Comparison of ENCODE assay signal across 8 mouse cellular contexts in genomic region chr7:80323336-80323735, GRCm38 (mm10). TPM values are rescaled to one million over a fixed set of nuclear protein-coding genes. Genes with fewer than 3 reads are reported as not detected.
A peak's percentile ranks its signal among the peaks of the same experiment; 100 is the strongest.
DNase-seq lines count a peak whose midpoint lies in the region; ATAC-seq and TF ChIP-seq lines count a peak whose summit lies in the region.

No protein-coding gene starts in this region.

- H3K27me3 ChIP-seq in ES-Bruce4 (ENCODE audit: control insufficient read depth, insufficient read depth, low read length, poor library complexity, severe bottlenecking): no peaks in the 10 kb centered on the region
- H3K27me3 ChIP-seq in heart, embryonic 16.5 days (ENCODE audit: control insufficient read depth, insufficient read depth, low read length): no peaks in the 10 kb centered on the region
- H3K27me3 ChIP-seq in liver, postnatal 0 days (ENCODE audit: insufficient read depth, low read length): no peaks in the 10 kb centered on the region

- H3K4me3 ChIP-seq in ES-Bruce4 (ENCODE audit: low read depth, low read length): peak overlapping the region; percentile 85
- peak overlapping the region; percentile 60 for H3K4me3 ChIP-seq in heart, embryonic 16.5 days (ENCODE audit: low read length)
- peak overlapping the region; percentile 66 for H3K4me3 ChIP-seq in liver, postnatal 0 days (ENCODE audit: low read depth, low read length)

- peaks cover 2% of the 10 kb centered on the region for H3K4me1 ChIP-seq in ES-Bruce4 (ENCODE audit: control insufficient read depth, insufficient read depth, low read length)
- H3K4me1 ChIP-seq in heart, embryonic 16.5 days (ENCODE audit: control insufficient read depth, insufficient read depth, low read length): peaks cover 18% of the 10 kb centered on the region
- peaks cover 12% of the 10 kb centered on the region for H3K4me1 ChIP-seq in liver, postnatal 0 days (ENCODE audit: insufficient read depth)

- H3K36me3 ChIP-seq in ES-Bruce4 (ENCODE audit: control insufficient read depth, insufficient read depth, low read length, poor library complexity, severe bottlenecking): peaks cover 3% of the 10 kb centered on the region; the same call in 1 of the 2 replicates
- peaks cover 23% of the 10 kb centered on the region for H3K36me3 ChIP-seq in heart, embryonic 16.5 days (ENCODE audit: control insufficient read depth, insufficient read depth)
- H3K36me3 ChIP-seq in liver, postnatal 0 days (replicated peaks; ENCODE audit: insufficient read depth, low read length): peaks cover 29% of the 10 kb centered on the region

- no peak overlapping the region for H3K27ac ChIP-seq in ES-Bruce4 (ENCODE audit: insufficient read depth, low read length)
- peak overlapping the region; percentile 91 for H3K27ac ChIP-seq in heart, embryonic 16.5 days (ENCODE audit: low read length)
- H3K27ac ChIP-seq in liver, postnatal 0 days (ENCODE audit: low read depth): peak overlapping the region; percentile 81

- 15% methylated on average over 8 of the region's 8 CpGs for WGBS in heart, embryonic 16.5 days
- WGBS in liver, postnatal 0 days (ENCODE audit: insufficient replicate concordance): 13% methylated on average over 8 of the region's 8 CpGs

- no peak for ATAC-seq in heart, embryonic 16.5 days (replicated peaks; ENCODE audit: extremely low read depth, insufficient read depth, low FRiP score)
- ATAC-seq in liver, postnatal 0 days: no peak

- TF ChIP-seq POLR2A in ES-Bruce4 (IDR thresholded peaks at IDR 0.05; ENCODE audit: insufficient read depth, low read length): no peak

- H3K9ac ChIP-seq in ES-Bruce4 (ENCODE audit: low read depth, poor library complexity, severe bottlenecking): peak overlapping the region; percentile 75
- H3K9ac ChIP-seq in heart, embryonic 16.5 days (ENCODE audit: low read length): peak overlapping the region; percentile 75
- H3K9ac ChIP-seq in liver, postnatal 0 days (replicated peaks): peak overlapping the region; percentile 60

- intact Hi-C loops in heart, postnatal 36 days (cut with DNase I): no loop called here

- no peak for TF ChIP-seq EP300 in ES-Bruce4 (IDR thresholded peaks at IDR 0.05; ENCODE audit: insufficient read depth, low read depth, low read length)
- no peak for TF ChIP-seq EP300 in liver, postnatal 0 days (IDR thresholded peaks at IDR 0.05; ENCODE audit: low read depth)

- peak; percentile 90 for DNase-seq in heart, adult 11 months
- no peak for DNase-seq in heart, postnatal 36 days
- DNase-seq in liver, postnatal 0 days: no peak
- DNase-seq in adrenal gland, postnatal 25 days: no peak
- DNase-seq in frontal cortex, postnatal 36 days (ENCODE audit: low spot score in 2 of 2): no peak
- DNase-seq in layer of hippocampus, postnatal 10 days (ENCODE audit: low spot score in 2 of 2): no peak

- H3K4me2 ChIP-seq in heart, embryonic 16.5 days (ENCODE audit: low read depth, low read length): peak overlapping the region; percentile 84
- peak overlapping the region; percentile 76 for H3K4me2 ChIP-seq in liver, postnatal 0 days (ENCODE audit: low read depth, low read length)

- H3K9me3 ChIP-seq in ES-Bruce4 (replicated peaks; ENCODE audit: control insufficient read depth, insufficient read depth, low read length, poor library complexity, severe bottlenecking): no peaks in the 10 kb centered on the region
- no peaks in the 10 kb centered on the region for H3K9me3 ChIP-seq in heart, embryonic 16.5 days (replicated peaks; ENCODE audit: control insufficient read depth, low read length)
- H3K9me3 ChIP-seq in liver, postnatal 0 days (ENCODE audit: low read length): no peaks in the 10 kb centered on the region

- TF ChIP-seq CTCF in ES-Bruce4 (IDR thresholded peaks at IDR 0.05; ENCODE audit: low read depth, low read length): no peak
- TF ChIP-seq CTCF in liver, postnatal 0 days (IDR thresholded peaks at IDR 0.05; ENCODE audit: low read depth): no peak

RNA-seq across cellular contexts. Expression of gene Rccd1, which starts 0.9 kb away (rescaled TPM):
- total RNA-seq in heart, postnatal 36 days (2021): 1 to 10 TPM; 3.8 to 7.0 TPM
- 16.3 and 26.5 TPM in 2 replicates for polyA plus RNA-seq in ES-Bruce4 (2011; ENCODE audit: insufficient read depth, insufficient read length, low read depth, missing spikeins)
- 6.5 and 7.6 TPM in 2 replicates for polyA plus RNA-seq in heart, embryonic 16.5 days (2015; fragmentation: Nextera tagmentation; extraction: Ambion mirVana)
- polyA plus RNA-seq in liver, postnatal 0 days (2015; fragmentation: Nextera tagmentation; extraction: Ambion mirVana): 1.2 and 1.6 TPM in 2 replicates
- 15.4 and 19.1 TPM in 2 replicates for total RNA-seq in adrenal gland, postnatal 25 days (2021)
- 10 to 100 TPM; 21.2 to 22.3 TPM for total RNA-seq in layer of hippocampus, postnatal 10 days (2021)

RNA-seq across cellular contexts. Expression of gene Unc45a, which starts 17.5 kb away (rescaled TPM):
- total RNA-seq in heart, postnatal 36 days (2021): 10 to 100 TPM; 15.5 to 16.9 TPM
- polyA plus RNA-seq in ES-Bruce4 (2011; ENCODE audit: insufficient read depth, insufficient read length, low read depth, missing spikeins): 24.0 and 25.3 TPM in 2 replicates
- 20.6 and 25.3 TPM in 2 replicates for polyA plus RNA-seq in heart, embryonic 16.5 days (2015; fragmentation: Nextera tagmentation; extraction: Ambion mirVana)
- 4.9 and 7.2 TPM in 2 replicates for polyA plus RNA-seq in liver, postnatal 0 days (2015; fragmentation: Nextera tagmentation; extraction: Ambion mirVana)
- total RNA-seq in adrenal gland, postnatal 25 days (2021): 47.0 and 49.5 TPM in 2 replicates
- total RNA-seq in layer of hippocampus, postnatal 10 days (2021): 10 to 100 TPM; 47.9 to 61.9 TPM

RNA-seq across cellular contexts. Expression of gene Hddc3, which starts 19.6 kb away (rescaled TPM):
- 10 to 100 TPM; 36.1 to 36.4 TPM for total RNA-seq in heart, postnatal 36 days (2021)
- polyA plus RNA-seq in ES-Bruce4 (2011; ENCODE audit: insufficient read depth, insufficient read length, low read depth, missing spikeins): 9.7 and 12.8 TPM in 2 replicates
- polyA plus RNA-seq in heart, embryonic 16.5 days (2015; fragmentation: Nextera tagmentation; extraction: Ambion mirVana): 20.1 and 20.7 TPM in 2 replicates
- polyA plus RNA-seq in liver, postnatal 0 days (2015; fragmentation: Nextera tagmentation; extraction: Ambion mirVana): 3.1 TPM in 2 replicates
- total RNA-seq in adrenal gland, postnatal 25 days (2021): 32.8 and 37.9 TPM in 2 replicates
- total RNA-seq in layer of hippocampus, postnatal 10 days (2021): 10 to 100 TPM; 37.2 to 44.9 TPM

RNA-seq across cellular contexts. Expression of gene Prc1, which starts 29.1 kb away (rescaled TPM):
- 1 to 10 TPM; 2.2 to 2.5 TPM for total RNA-seq in heart, postnatal 36 days (2021)
- polyA plus RNA-seq in ES-Bruce4 (2011; ENCODE audit: insufficient read depth, insufficient read length, low read depth, missing spikeins): 246 and 258 TPM in 2 replicates
- 138 and 164 TPM in 2 replicates for polyA plus RNA-seq in heart, embryonic 16.5 days (2015; fragmentation: Nextera tagmentation; extraction: Ambion mirVana)
- polyA plus RNA-seq in liver, postnatal 0 days (2015; fragmentation: Nextera tagmentation; extraction: Ambion mirVana): 48.3 and 57.6 TPM in 2 replicates
- 17.8 and 23.2 TPM in 2 replicates for total RNA-seq in adrenal gland, postnatal 25 days (2021)
- total RNA-seq in layer of hippocampus, postnatal 10 days (2021): 10 to 100 TPM; 10.2 to 10.7 TPM

RNA-seq across cellular contexts. Expression of gene Man2a2, which starts 47.8 kb away (rescaled TPM):
- total RNA-seq in heart, postnatal 36 days (2021): 10 to 100 TPM; 60.0 to 62.9 TPM
- 16.1 and 18.1 TPM in 2 replicates for polyA plus RNA-seq in ES-Bruce4 (2011; ENCODE audit: insufficient read depth, insufficient read length, low read depth, missing spikeins)
- polyA plus RNA-seq in heart, embryonic 16.5 days (2015; fragmentation: Nextera tagmentation; extraction: Ambion mirVana): 15.0 and 17.4 TPM in 2 replicates
- 2.1 and 2.2 TPM in 2 replicates for polyA plus RNA-seq in liver, postnatal 0 days (2015; fragmentation: Nextera tagmentation; extraction: Ambion mirVana)
- 92.6 and 109 TPM in 2 replicates for total RNA-seq in adrenal gland, postnatal 25 days (2021)
- total RNA-seq in layer of hippocampus, postnatal 10 days (2021): 100 to 1,000 TPM; 106 to 115 TPM
